Mouse (Mus musculus) bone marrow, adult 2 months (tissue): ENCODE data around the gene Tpx2. TPM values are rescaled to one million over a fixed set of nuclear protein-coding genes. Genes with fewer than 3 reads are reported as not detected.
A peak's percentile ranks its signal among the peaks of the same experiment; 100 is the strongest.

ENCODE experiments used
- H3K27ac ChIP-seq: fragments of 200-500 bp; 2 replicates; pipeline ENCODE4 v1.5.1; 2012; ENCODE audit warnings: low read depth, mild to moderate bottlenecking, control low read depth, inconsistent platforms, low read length; ENCODE audit not compliant: control insufficient read depth, poor library complexity, insufficient read depth
- H3K4me1 ChIP-seq: fragments of 200-500 bp; 2 replicates; pipeline ENCODE4 v1.6.1; 2011; ENCODE audit warnings: low read length; ENCODE audit not compliant: control insufficient read depth, insufficient read depth
- H3K4me3 ChIP-seq: fragments of 200-500 bp; replicated peaks from 2 replicates; pipeline ENCODE3; 2011; ENCODE audit warnings: mild to moderate bottlenecking, low read depth, low read length, control low read depth; ENCODE audit not compliant: control insufficient read depth
- CTCF ChIP-seq: fragments of 200-500 bp; IDR thresholded peaks from 2 replicates; pipeline ENCODE4 v1.5.1; 2011; ENCODE audit warnings: low read length, control low read depth; ENCODE audit not compliant: control insufficient read depth, insufficient read depth
- POLR2A ChIP-seq: fragments of 200-500 bp; IDR thresholded peaks from 2 replicates; pipeline ENCODE4 v1.6.1; 2011; ENCODE audit warnings: low read depth, mild to moderate bottlenecking, control low read depth, low read length, borderline replicate concordance; ENCODE audit not compliant: control insufficient read depth
- whole genome bisulfite sequencing: fragments of 180-500 bp; shearing (Covaris S2); methylation state at CpG from one replicate; pipeline ENCODE4 v1.1.7; 2018; 5-methylcytosine and 5-hydroxymethylcytosine counted together
- polyA plus RNA-seq: library from polyadenylated mRNA; stranded (reverse); fragments of >200 nt; gene quantifications from 2 replicates; pipeline ENCODE4 v1.2.4, GENCODE M21; 2011; ENCODE audit warnings: low replicate concordance; ENCODE audit not compliant: missing spikeins, insufficient read depth, insufficient read length

The Tpx2 gene
- polyA plus RNA-seq, 1 experiment: 74.1 TPM

DNA sequence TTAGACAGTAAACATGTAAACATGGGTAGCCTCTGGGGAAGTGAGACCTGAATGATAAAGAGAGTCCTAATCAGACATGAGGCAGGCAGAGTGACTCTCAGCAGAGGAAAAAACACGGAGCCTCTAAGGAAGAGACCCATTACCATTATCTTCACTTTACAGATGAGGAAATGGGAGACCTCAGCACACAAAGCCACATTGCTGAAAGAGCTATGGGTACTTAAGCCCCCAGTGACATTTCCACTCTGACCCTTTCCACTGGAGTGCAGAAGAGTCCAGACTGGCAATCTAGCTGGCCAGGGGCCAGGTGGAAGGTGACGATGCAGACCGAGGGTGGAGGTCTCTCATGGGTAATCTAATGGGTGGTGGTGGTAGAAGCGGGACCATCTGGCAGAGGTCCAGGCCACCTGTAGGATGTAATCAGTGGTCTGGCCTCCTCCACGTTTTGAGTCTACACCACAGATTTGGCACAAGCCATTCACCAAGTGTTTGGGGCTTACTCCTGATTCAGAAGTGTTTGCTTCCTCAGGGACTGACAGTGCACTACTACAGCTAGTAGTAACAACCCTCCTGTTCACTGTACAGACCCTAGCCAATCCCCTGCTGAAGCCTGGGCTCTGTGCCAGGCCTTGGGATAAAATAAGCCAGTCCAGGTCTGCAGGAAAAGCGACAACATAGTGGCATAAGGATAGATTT lies 30.0 kb upstream of the Tpx2 start:
- Histone ChIP-seq H3K4me1 (peaks cover 19% of the 10 kb centered on the region), H3K27ac (peak overlapping the region; percentile 74), H3K4me3 (no peak overlapping the region)
- 28% methylated on average over 6 of the region's 6 CpGs for WGBS
- TF ChIP-seq POLR2A (no peak), CTCF (no peak)

- Histone ChIP-seq H3K4me1 (peaks cover 15% of the 10 kb centered on the region; the same call in 1 of the 2 replicates), H3K4me3 (no peak overlapping the region), H3K27ac (no peak overlapping the region)
- 89% methylated on average over 5 of the region's 5 CpGs for WGBS
- TF ChIP-seq CTCF: no peak
- no peak for TF ChIP-seq POLR2A
Measured at GRCm38 (mm10) chr2:152818679-152819078, 29.1 kb upstream of the Tpx2 start.

GRCm38 (mm10) chr2:152819097-152819624 lies 28.6 kb upstream of the Tpx2 start:
- H3K4me3 ChIP-seq: no peak overlapping the region
- 94% methylated on average over 3 of the region's 3 CpGs for WGBS
- TF ChIP-seq POLR2A (no peak), CTCF (no peak)
- no peak overlapping the region for H3K27ac ChIP-seq
- H3K4me1 ChIP-seq: peaks cover 13% of the 10 kb centered on the region; the same call in 1 of the 2 replicates

DNA sequence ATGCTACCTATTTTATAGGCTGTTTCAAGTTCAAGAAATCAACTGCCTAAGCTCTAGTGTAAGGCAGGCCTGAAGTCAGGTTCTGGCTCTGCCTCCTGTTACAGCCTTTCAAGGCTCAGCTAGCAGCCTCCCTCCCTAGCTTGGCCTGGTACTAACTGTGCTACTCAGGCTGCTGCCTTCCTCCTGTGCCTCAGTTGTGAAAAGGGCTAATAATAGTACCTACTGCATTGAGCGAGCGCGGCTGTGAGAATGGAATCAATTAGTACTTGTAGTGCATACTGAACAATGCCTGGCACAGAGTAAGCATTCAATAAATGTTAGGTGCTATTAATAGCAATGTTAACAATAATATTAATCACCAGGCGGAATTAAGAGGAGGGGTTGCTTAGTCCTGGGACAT lies 27.8 kb upstream of the Tpx2 start:
- no peak overlapping the region for H3K27ac ChIP-seq
- TF ChIP-seq CTCF (no peak), POLR2A (no peak)
- peaks cover 14% of the 10 kb centered on the region; the same call in 1 of the 2 replicates for H3K4me1 ChIP-seq
- no peak overlapping the region for H3K4me3 ChIP-seq
- 92% methylated on average over 4 of the region's 4 CpGs for WGBS

DNA sequence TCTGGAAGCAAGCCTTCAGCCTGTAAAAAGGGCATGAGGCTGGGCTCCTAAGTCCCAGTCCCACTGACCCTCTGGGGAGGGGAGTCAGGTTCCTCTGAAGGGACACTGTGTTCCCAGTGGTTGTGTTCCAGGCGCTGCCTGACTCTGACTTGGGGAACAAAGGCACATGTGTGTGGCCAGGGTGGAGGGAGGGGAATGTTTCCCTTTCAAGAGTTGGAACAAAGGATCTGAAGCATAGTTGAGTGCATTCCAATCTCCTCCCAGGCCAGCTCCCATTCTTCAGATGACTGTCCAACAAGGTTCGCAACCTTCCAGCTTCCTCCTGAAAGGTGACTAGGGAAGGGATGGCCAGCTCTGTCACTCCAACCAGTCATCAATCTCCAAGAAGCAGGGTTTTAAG lies 27.4 kb upstream of the Tpx2 start:
- Histone ChIP-seq H3K4me1 (peaks cover 14% of the 10 kb centered on the region; the same call in 1 of the 2 replicates), H3K27ac (no peak overlapping the region), H3K4me3 (no peak overlapping the region)
- 97% methylated on average over 2 of the region's 2 CpGs for WGBS
- TF ChIP-seq POLR2A (no peak), CTCF (no peak)

GRCm38 (mm10) chr2:152821023-152821422 lies 26.7 kb upstream of the Tpx2 start:
- no peak overlapping the region for H3K27ac ChIP-seq
- WGBS: 37% methylated on average over 5 of the region's 5 CpGs
- peaks cover 14% of the 10 kb centered on the region; the same call in 1 of the 2 replicates for H3K4me1 ChIP-seq
- H3K4me3 ChIP-seq: no peak overlapping the region
- no peak for TF ChIP-seq CTCF
- no peak for TF ChIP-seq POLR2A

- Histone ChIP-seq H3K27ac (no peak overlapping the region), H3K4me1 (peaks cover 14% of the 10 kb centered on the region; the same call in 1 of the 2 replicates), H3K4me3 (no peak overlapping the region)
- TF ChIP-seq CTCF: no peak
- no peak for TF ChIP-seq POLR2A
Measured at GRCm38 (mm10) chr2:152821566-152821965, 26.2 kb upstream of the Tpx2 start.

DNA sequence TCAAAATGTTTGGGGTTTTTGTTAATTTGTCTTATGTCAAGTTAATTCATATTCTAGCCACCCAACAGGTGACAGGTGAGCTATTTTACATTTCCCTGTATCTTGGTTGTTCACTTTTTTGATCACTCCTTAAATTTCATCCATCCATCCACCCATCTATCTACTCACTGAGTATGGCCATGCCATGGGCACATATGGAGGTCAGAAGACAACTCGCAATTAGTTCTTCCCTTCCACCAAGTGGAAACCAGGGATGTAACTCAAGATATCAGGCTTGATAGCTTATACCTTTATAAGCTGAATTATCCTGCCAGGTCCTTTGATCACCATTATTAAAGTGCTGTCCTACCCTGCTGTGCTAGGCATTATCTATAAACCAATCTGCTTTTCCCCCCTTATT lies 24.0 kb upstream of the Tpx2 start:
- Histone ChIP-seq H3K4me1 (peaks cover 7% of the 10 kb centered on the region; the same call in 1 of the 2 replicates), H3K4me3 (no peak overlapping the region), H3K27ac (no peak overlapping the region)
- WGBS: 89% methylated on average over 1 of the region's 1 CpGs
- no peak for TF ChIP-seq CTCF
- no peak for TF ChIP-seq POLR2A
